Mouse (Mus musculus) cerebellum, adult 9-11 months (tissue): ENCODE data around the gene Gm20814.
"Not testable (repeated sequence)": the region's sequence is repeated elsewhere in the genome, so short reads cannot be mapped to it uniquely, and the experiment has no call there.

ENCODE experiments used
- DNase-seq: peaks from one replicate; pipeline ENCODE4 v3.0.0; 2022

The Gm20814 gene

DNA sequence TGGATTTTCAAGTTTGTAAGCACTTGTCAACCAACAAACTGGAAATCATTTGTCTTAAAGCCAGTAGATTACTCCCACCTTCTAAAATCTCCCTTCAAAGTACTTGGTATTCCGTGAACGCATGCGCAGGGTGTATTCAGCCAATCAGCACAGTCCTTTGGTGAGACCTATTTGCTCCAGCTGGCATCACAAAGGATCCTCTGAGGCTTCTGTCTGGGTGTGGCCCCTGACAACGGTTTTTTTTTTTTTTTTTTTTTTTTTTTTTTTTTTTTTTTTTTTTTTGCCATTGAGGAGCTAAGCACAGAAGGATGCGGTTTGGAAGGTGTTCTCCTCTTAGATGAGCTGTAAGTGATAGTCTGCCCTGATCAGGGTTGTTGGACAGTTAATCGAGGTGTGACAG, at the start of gene Gm20814:
TSS of gene Gm20814 (plus strand) at position 301 of the 400 bp plus-strand sequence.
- DNase-seq = not testable (repeated sequence)
